Mouse (Mus musculus): ENCODE measurements around the gene Tead2. TPM values are rescaled to one million over a fixed set of nuclear protein-coding genes. Genes with fewer than 3 reads are reported as not detected.
"Not testable (repeated sequence)": the region's sequence is repeated elsewhere in the genome, so short reads cannot be mapped to it uniquely, and the experiment has no call there.

Tead2 gene
- polyA plus RNA-seq, 1 experiment: 29.1 TPM

GRCm38 (mm10) chr7:45228548-45228947 lies 13.0 kb downstream of the Tead2 start:
- DNase-seq (ENCODE audit: low spot score): no peak

- DNase-seq (ENCODE audit: low spot score): no peak
Observed at GRCm38 (mm10) chr7:45229046-45229445, 13.5 kb downstream of the Tead2 start.

- no peak for DNase-seq (ENCODE audit: low spot score)
Observed at GRCm38 (mm10) chr7:45229459-45230203, 14.1 kb downstream of the Tead2 start.

- no peak for DNase-seq (ENCODE audit: low spot score)
Observed at GRCm38 (mm10) chr7:45231192-45231591, 15.6 kb downstream of the Tead2 start.

DNA sequence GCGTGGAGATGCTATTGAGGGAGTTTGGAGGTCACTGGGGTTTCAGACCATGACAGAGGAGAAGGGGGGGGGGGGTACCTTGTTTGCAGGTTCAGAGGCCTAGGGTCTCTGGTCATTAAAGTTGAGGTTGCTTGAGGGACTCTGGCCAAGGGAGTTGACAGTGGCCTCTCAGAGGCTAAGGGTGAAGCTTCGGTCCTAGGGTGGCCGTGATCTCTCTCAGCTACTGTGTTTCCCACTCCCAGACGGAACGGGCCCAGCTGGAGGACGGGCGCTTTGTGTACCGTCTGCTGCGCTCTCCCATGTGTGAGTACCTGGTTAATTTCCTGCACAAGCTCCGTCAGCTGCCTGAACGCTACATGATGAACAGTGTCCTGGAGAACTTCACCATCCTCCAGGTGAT lies 16.4 kb downstream of the Tead2 start:
- no peak for DNase-seq (ENCODE audit: low spot score)

- DNase-seq (ENCODE audit: low spot score): no peak
Observed at GRCm38 (mm10) chr7:45232716-45233465, 17.3 kb downstream of the Tead2 start.

GRCm38 (mm10) chr7:45233580-45234332 lies 18.2 kb downstream of the Tead2 start:
- DNase-seq (ENCODE audit: low spot score): no peak

DNA sequence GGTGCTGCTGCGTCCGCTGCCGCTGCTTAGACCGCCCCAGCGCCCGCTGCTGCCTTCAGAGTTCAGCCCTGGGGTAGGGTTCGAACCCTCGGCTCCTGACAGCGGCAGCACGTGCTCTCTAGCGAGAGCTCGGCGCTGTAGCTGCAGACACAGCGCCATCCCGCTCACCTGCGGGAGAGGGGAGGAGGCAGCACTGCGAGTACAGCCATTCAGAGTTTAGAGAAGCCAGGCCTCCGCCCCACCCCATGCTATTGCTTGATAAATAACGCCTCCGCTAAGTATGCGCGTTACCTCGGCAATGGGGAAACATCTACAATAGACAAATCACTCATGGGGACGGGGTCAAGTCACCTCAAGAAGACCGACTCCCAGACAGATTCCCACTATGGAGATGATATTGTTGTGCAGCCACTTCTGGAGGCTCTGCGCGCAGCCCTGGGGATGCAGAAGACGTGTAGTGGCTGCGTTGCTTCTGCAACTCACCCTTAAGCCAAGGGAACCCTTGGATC lies 18.8 kb downstream of the Tead2 start:
- no peak for DNase-seq (ENCODE audit: low spot score)

DNA sequence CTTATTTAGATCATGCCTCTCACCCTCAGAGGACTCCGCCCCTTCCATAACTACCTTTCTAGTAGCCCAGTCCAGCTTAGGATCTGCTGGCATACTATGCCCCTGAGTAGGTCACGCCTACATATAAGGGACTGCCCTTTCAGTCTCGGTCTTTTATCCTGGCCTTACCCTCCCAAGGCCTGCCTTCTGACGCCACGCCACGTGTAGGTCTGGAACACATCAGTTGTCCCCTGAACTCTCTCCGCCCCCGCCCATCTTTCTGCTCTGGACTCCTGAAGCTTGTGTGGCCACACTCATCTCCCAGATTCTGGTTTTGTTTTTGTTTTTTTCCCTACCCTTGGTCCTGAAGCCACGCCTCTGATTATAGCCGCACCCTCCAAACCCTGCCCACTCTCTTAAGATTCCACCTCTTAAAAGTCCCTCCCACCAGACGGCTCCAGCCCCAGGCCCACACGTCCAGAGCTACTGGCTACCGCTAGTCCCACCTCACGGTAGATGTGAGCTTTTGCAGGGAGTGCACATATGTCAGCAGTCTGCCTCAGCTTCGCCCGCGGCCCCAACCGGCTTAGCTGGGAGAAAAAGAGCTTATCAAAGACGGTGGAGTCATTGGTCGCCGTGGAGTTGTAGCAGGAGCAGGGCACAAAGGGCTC lies 19.5 kb downstream of the Tead2 start:
- no peak for DNase-seq (ENCODE audit: low spot score)

DNA sequence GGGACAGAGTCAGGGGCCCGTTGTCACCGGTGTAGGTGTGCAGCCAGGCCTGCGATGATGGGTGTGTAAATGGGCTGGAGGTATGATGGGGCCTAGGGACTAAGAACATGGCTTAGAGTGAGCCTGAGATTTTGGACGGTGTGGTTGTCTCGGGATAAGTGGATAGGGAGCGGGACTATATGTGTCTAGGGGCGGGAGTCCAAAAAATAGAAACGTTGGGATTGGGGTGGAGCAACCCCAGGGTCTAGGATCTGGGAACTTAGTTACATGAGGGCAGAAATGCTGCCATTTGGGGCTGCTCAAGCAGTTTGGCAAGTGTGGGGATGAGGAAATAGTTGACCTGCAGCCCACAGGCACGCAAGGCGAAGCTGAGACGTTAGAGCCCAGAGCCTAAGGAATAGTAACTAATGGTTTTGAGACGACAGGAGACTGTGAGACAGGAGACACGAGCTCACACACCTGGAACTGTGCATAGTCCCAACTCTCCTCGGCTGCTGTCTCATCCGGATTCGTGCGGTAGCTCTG lies 20.2 kb downstream of the Tead2 start:
- no peak for DNase-seq (ENCODE audit: low spot score)

DNA sequence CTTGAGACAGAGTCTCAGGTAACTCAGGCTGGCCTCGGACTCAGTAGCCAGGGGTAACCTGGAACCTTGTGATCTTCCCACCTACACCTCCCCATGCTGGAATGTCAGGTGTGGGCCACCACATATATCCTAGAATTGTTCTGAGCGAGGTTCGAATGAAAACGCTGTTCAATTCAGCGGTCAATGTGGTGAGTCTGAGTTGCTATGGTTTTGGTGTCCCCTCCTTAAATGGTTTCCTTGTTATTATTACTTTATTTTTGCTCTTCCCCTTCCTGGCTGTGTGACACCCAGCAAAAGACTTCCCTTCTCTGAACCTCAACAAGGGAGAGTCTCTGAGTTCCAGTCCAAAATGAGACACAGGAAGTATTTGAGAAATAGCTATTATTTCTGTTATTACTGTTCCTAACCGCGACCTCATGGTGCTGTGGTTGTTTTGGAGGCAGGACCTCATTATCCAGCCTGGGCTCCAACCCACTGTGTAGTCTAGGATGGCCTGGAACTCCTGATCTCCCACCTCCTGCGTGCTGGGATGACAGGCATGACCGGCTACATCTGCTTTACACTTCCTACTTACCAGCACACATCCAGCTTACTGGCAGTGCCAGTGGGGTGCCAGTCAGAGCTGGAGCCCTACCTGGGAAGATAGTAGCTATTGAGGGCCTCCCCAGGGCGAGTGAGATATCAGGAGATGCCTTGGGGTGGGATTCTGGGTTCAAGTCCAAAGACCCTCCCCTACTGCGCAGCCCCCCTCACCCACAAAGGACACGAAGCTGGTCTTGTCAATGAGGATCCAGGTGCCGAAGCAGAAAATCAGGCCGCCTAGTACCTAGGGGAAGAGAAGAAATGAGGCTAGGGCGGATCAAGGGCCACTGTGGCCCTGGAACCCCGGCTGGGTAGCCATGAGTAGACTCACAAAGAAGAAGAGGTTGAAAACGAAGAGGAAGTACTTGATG lies 22.5 kb downstream of the Tead2 start:
- no peak for DNase-seq (ENCODE audit: low spot score)

- no peak for DNase-seq (ENCODE audit: low spot score)
Observed at GRCm38 (mm10) chr7:45238723-45239496, 23.4 kb downstream of the Tead2 start, which contains the start of gene Cd37. Gene Cd37 (minus strand): TSS chr7:45239115.

- DNase-seq (ENCODE audit: low spot score): no peak
Observed at GRCm38 (mm10) chr7:45240109-45240508, 24.6 kb downstream of the Tead2 start.

GRCm38 (mm10) chr7:45240633-45241388 lies 25.3 kb downstream of the Tead2 start, which contains the start of gene Slc6a16:
Gene Slc6a16 (plus strand): TSS chr7:45241085.
- no peak for DNase-seq (ENCODE audit: low spot score)

GRCm38 (mm10) chr7:45241389-45241749 lies 25.8 kb downstream of the Tead2 start:
- no peak for DNase-seq (ENCODE audit: low spot score)

DNA sequence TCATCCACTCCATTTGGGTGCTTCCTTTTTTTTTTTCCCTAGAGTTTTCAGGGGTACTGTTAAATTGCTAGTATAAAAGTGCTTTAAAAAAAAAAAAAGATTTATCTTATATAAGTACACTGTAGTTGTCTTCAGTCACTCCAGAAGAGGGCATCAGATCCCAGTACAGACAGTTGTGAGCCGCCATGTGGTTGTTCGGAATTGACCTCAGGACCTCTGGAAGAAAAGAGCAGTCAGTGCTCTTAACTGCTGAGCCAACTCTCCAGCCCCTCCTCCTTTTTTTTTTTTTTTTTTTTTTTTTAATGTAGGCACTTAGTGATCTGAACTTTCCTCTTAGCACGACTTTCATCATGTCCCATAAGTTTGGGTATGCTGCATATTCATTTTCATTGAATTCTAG lies 32.1 kb downstream of the Tead2 start:
- DNase-seq (ENCODE audit: low spot score): no peak

- no peak for DNase-seq (ENCODE audit: low spot score)
Observed at GRCm38 (mm10) chr7:45253806-45254205, 38.3 kb downstream of the Tead2 start.

- DNase-seq (ENCODE audit: low spot score): not testable (repeated sequence)
Observed at GRCm38 (mm10) chr7:45255822-45256221, 40.3 kb downstream of the Tead2 start.
